Mouse (Mus musculus) ES-Bruce4 (cell line): ENCODE results near the gene Sema3b. TPM values are rescaled to one million over a fixed set of nuclear protein-coding genes. Genes with fewer than 3 reads are reported as not detected.

Experiments used
- H3K27ac ChIP-seq: 2 replicates; pipeline ENCODE4 v1.5.1; 2012; ENCODE audit warnings: low read length, inconsistent platforms; ENCODE audit not compliant: insufficient read depth
- H3K27me3 ChIP-seq: 2 replicates; pipeline ENCODE4 v1.6.1; 2012; ENCODE audit warnings: mild to moderate bottlenecking, low read length, inconsistent platforms; ENCODE audit not compliant: control insufficient read depth, poor library complexity, insufficient read depth, severe bottlenecking
- H3K36me3 ChIP-seq: 2 replicates; pipeline ENCODE4 v1.6.1; 2012; ENCODE audit warnings: inconsistent platforms, mild to moderate bottlenecking, low read length, moderate library complexity; ENCODE audit not compliant: control insufficient read depth, poor library complexity, insufficient read depth, severe bottlenecking
- H3K4me1 ChIP-seq: one replicate; pipeline ENCODE4 v1.8.1; 2011; ENCODE audit warnings: low read length; ENCODE audit not compliant: control insufficient read depth, insufficient read depth
- H3K4me3 ChIP-seq: 2 replicates; pipeline ENCODE4 v1.5.1; 2011; ENCODE audit warnings: low read depth, mild to moderate bottlenecking, low read length
- H3K9ac ChIP-seq: 2 replicates; pipeline ENCODE4 v1.6.1; 2012; ENCODE audit warnings: low read depth, mild to moderate bottlenecking, inconsistent platforms; ENCODE audit not compliant: poor library complexity, severe bottlenecking
- H3K9me3 ChIP-seq: replicated peaks from 2 replicates; pipeline ENCODE4 v1.6.1; 2012; ENCODE audit warnings: mild to moderate bottlenecking, low read length, inconsistent platforms; ENCODE audit not compliant: control insufficient read depth, poor library complexity, insufficient read depth, severe bottlenecking
- CTCF ChIP-seq: IDR thresholded peaks from one replicate; pipeline ENCODE4 v1.8.1; 2011; ENCODE audit warnings: low read depth, low read length
- EP300 ChIP-seq: IDR thresholded peaks from 2 replicates; pipeline ENCODE4 v1.6.1; 2011; ENCODE audit warnings: low read depth, low read length; ENCODE audit not compliant: insufficient read depth
- POLR2A ChIP-seq: IDR thresholded peaks from one replicate; pipeline ENCODE4 v1.8.1; 2011; ENCODE audit warnings: low read length; ENCODE audit not compliant: insufficient read depth
- polyA plus RNA-seq: library from polyadenylated mRNA; stranded (reverse); fragments of >200 nt; gene quantifications from 2 replicates; pipeline ENCODE4 v1.2.4, GENCODE M21; 2011; ENCODE audit warnings: low read depth; ENCODE audit not compliant: missing spikeins, insufficient read depth, insufficient read length

Sema3b gene
- polyA plus RNA-seq, 1 experiment: 16.5 TPM

DNA sequence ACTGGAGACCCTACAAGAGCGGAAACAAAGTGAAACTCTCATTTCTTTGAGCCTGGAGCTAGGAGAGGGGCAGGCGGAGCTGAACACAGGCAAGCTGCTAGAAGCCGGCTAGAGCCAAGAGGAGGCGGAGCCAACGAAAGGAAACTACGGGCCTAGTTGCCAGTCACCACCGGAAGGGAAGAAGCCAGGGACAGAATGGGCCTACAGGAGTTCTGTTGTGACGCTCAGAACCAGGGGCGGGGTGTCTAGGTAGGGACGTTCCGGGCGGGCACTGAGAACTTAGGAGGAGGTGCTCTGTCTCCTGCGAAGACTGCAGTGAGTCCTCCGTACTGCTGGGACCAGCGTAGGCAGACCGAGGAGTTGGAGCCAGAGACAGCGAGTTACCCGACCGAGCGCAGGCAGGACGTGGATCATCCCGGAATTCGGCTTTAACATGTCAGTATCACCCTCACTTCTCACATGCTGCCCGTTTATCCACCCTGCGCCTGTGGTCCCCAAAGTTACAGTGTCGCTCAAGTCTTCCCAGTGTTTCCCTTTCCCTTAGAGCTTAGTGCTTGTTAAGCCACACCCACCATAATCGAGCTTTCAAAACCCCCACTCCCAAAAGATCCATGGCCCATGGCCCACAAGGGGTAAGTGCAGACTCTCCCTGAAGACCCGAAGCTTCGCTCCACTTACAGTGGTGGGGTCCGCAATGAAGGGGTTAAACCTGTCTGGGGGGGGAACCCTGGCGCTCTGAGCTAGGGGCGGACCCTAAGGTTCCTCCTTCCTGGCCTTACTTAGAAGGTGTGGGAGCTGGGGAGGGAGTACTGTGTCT is 28.3 kb downstream of the Sema3b start, which contains the start of gene Hyal3:
TSS of gene Hyal3 (plus strand) at position 318 of the 817 bp plus-strand sequence.
- TF ChIP-seq CTCF (no peak), EP300 (0 out of 2 replicates have a peak, but pooled peaks have one; percentile 31), POLR2A (peak; percentile 39)
- Histone ChIP-seq H3K9ac (peak within 1 kb of the TSS; percentile 28), H3K27me3 (no peaks in the 10 kb centered on the region), H3K27ac (peak within 1 kb of the TSS; percentile 71), H3K36me3 (no peaks in the 10 kb centered on the region), H3K4me3 (peak within 1 kb of the TSS; percentile 72), H3K9me3 (no peaks in the 10 kb centered on the region), H3K4me1 (peaks cover 2% of the 10 kb centered on the region)

DNA sequence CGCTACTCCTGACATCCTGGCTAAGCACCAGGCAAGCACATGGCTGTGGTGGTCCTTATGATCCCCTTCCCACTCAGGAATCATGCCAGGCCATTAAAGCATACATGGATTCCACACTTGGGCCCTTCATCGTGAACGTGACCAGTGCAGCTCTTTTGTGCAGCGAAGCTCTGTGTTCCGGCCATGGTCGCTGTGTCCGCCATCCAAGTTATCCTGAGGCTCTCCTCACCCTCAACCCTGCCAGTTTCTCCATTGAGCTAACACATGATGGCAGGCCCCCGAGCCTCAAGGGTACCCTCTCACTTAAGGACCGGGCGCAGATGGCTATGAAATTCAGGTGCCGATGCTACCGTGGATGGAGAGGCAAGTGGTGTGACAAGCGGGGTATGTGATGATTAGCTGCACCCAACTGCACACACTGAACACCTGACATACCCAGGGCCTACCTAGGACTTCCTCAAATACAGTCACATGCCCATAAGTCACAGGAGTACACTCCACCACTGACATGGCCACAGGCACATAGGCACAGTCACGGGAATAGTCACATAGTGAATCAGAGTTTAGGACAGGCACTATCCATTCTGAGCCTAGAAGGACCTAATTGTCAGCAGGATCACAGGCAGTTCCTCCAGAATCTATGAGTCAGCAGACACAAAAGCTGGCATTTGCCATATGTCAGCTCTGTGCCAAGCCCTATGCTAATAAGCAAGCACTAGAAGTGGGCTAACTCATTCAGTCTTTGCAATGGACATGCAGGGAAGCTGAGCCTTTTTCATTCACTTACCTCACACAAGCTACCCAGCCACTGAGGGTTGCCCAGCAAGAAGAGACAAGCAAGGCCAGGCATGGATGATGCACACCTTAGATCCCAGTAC is 29.8 kb downstream of the Sema3b start:
- Histone ChIP-seq H3K9ac (no peak overlapping the region), H3K36me3 (no peaks in the 10 kb centered on the region), H3K9me3 (no peaks in the 10 kb centered on the region), H3K27me3 (no peaks in the 10 kb centered on the region), H3K4me3 (no peak overlapping the region), H3K4me1 (peaks cover 2% of the 10 kb centered on the region), H3K27ac (no peak overlapping the region)
- TF ChIP-seq CTCF (no peak), POLR2A (no peak), EP300 (no peak)

DNA sequence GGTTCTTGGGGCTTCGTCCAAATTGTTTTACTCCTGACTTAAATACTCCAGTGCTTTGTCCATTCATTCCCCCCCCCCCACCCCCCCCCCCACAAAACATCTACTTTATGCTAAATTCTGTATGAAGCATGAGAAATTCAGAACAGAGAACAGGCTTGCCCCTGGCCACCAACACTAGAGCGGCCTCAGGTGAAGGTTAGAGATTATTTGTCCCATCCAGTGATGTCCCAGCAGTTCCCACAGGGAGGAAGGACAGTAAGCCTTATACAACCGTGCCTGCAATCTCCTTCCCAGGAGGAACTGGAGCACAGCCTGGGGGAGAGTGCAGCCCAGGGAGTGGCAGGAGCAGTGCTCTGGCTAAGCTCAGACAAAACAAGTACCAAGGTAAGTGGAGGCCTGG is 30.4 kb downstream of the Sema3b start, which contains the start of gene Naa80:
TSS of gene Naa80 (plus strand) at position 301 of the 400 bp plus-strand sequence.
- H3K4me3 ChIP-seq: no peak within 1 kb of the TSS; the same call in 1 of the 2 replicates
- H3K4me1 ChIP-seq: peaks cover 2% of the 10 kb centered on the region
- no peaks in the 10 kb centered on the region for H3K9me3 ChIP-seq
- H3K9ac ChIP-seq: no peak within 1 kb of the TSS
- H3K36me3 ChIP-seq: no peaks in the 10 kb centered on the region
- no peak within 1 kb of the TSS for H3K27ac ChIP-seq
- TF ChIP-seq POLR2A (no peak), CTCF (no peak), EP300 (no peak)
- H3K27me3 ChIP-seq: no peaks in the 10 kb centered on the region

GRCm38 (mm10) chr9:107577871-107578270 is 31.2 kb downstream of the Sema3b start:
- Histone ChIP-seq H3K4me3 (no peak overlapping the region; the same call in 1 of the 2 replicates), H3K27me3 (no peaks in the 10 kb centered on the region), H3K4me1 (peaks cover 2% of the 10 kb centered on the region), H3K27ac (no peak overlapping the region), H3K9me3 (no peaks in the 10 kb centered on the region), H3K36me3 (no peaks in the 10 kb centered on the region), H3K9ac (0 out of 2 replicates have a peak overlapping the region, but pooled peaks have one; percentile 47)
- TF ChIP-seq CTCF (no peak), EP300 (no peak), POLR2A (no peak)

- H3K9ac ChIP-seq: peak within 1 kb of the TSS; percentile 47
Observed at GRCm38 (mm10) chr9:107576357-107577107, 32.5 kb downstream of the Sema3b start, which contains the start of gene Hyal1. Gene Hyal1 (plus strand): TSS chr9:107576927.

More at GRCm38 (mm10) chr9:107576357-107577107, 32.5 kb downstream of the Sema3b start, which contains the start of gene Hyal1:
- TF ChIP-seq CTCF (no peak), EP300 (no peak), POLR2A (peak; percentile 60)
- Histone ChIP-seq H3K4me3 (peak within 1 kb of the TSS; percentile 85), H3K9me3 (no peaks in the 10 kb centered on the region), H3K36me3 (peaks cover 10% of the 10 kb centered on the region), H3K27me3 (no peaks in the 10 kb centered on the region), H3K4me1 (peaks cover 2% of the 10 kb centered on the region), H3K27ac (peak within 1 kb of the TSS; percentile 89)
